Mouse (Mus musculus) regulatory T cell (primary cell): ENCODE results near the gene Exosc5.

Experiments used
- in situ Hi-C: fragments of 300-600 bp; cut with MboI, MseI; formaldehyde crosslinking; loops from one replicate; pipeline ENCODE4 v1.15.1; 2025; ENCODE audit warnings: high pct_unique_total_duplicates

The Exosc5 gene

GRCm38 (mm10) chr7:25658657-25659472, at the start of gene Exosc5, which contains the start of gene Bckdha:
Gene Exosc5 (plus strand): TSS chr7:25659164.
Gene Bckdha (minus strand): TSS chr7:25658981.
- in situ Hi-C loops = loop anchor here (5.0 kb wide), 1 partner anchor 37 kb away; no protein-coding TSS in a partner anchor

- in situ Hi-C loops = loop anchor here (10.0 kb wide), 1 partner anchor 405 kb away; no protein-coding TSS in a partner anchor
Measured at GRCm38 (mm10) chr7:25610056-25610455, 48.9 kb upstream of the Exosc5 start.

GRCm38 (mm10) chr7:25611501-25611900, 47.5 kb upstream of the Exosc5 start:
- in situ Hi-C loops = loop anchor here (10.0 kb wide), 1 partner anchor 407 kb away; no protein-coding TSS in a partner anchor

- in situ Hi-C loops = loop anchor here (10.0 kb wide), 1 partner anchor 409 kb away; no protein-coding TSS in a partner anchor
Measured at GRCm38 (mm10) chr7:25614086-25614485, 44.9 kb upstream of the Exosc5 start.

GRCm38 (mm10) chr7:25614831-25615705, 43.9 kb upstream of the Exosc5 start:
- in situ Hi-C loops = loop anchor here (10.0 kb wide), 1 partner anchor 410 kb away; no protein-coding TSS in a partner anchor

- in situ Hi-C loops = loop anchor here (10.0 kb wide), 1 partner anchor 411 kb away; no protein-coding TSS in a partner anchor
Measured at GRCm38 (mm10) chr7:25615706-25616011, 43.3 kb upstream of the Exosc5 start, which contains the start of gene Erich4. Gene Erich4 (minus strand): TSS chr7:25615892.

- in situ Hi-C loops = loop anchor here (10.0 kb wide), 1 partner anchor 413 kb away; no protein-coding TSS in a partner anchor
Measured at GRCm38 (mm10) chr7:25617376-25618160, 41.4 kb upstream of the Exosc5 start.

- in situ Hi-C loops = loop anchor here (10.0 kb wide), 1 partner anchor 414 kb away; no protein-coding TSS in a partner anchor
Measured at GRCm38 (mm10) chr7:25618865-25619721, 39.9 kb upstream of the Exosc5 start, which contains the start of gene Dmac2. Gene Dmac2 (plus strand): TSS chr7:25619414.

GRCm38 (mm10) chr7:25619722-25619991, 39.3 kb upstream of the Exosc5 start:
- in situ Hi-C loops = loop anchor here (10.0 kb wide), 1 partner anchor 415 kb away; no protein-coding TSS in a partner anchor

- in situ Hi-C loops = loop anchor here (5.0 kb wide), 1 partner anchor 37 kb away; the partner anchor contains the start of genes Bckdha and Exosc5
Measured at GRCm38 (mm10) chr7:25620101-25620500, 38.9 kb upstream of the Exosc5 start.

GRCm38 (mm10) chr7:25620751-25621150, 38.2 kb upstream of the Exosc5 start:
- in situ Hi-C loops = loop anchor here (5.0 kb wide), 1 partner anchor 37 kb away; the partner anchor contains the start of genes Bckdha and Exosc5

GRCm38 (mm10) chr7:25623857-25624370, 35.0 kb upstream of the Exosc5 start:
- in situ Hi-C loops = loop anchor here (5.0 kb wide), 1 partner anchor 33 kb away; the partner anchor contains the start of genes Bckdha and Exosc5

- in situ Hi-C loops = loop anchor here (5.0 kb wide), 1 partner anchor 32 kb away; the partner anchor contains the start of genes Bckdha and Exosc5
Measured at GRCm38 (mm10) chr7:25624851-25625250, 34.1 kb upstream of the Exosc5 start.

GRCm38 (mm10) chr7:25625594-25626250, 33.2 kb upstream of the Exosc5 start:
- in situ Hi-C loops = no loop called here

GRCm38 (mm10) chr7:25626509-25627430, 32.2 kb upstream of the Exosc5 start, which contains the start of gene B3gnt8:
Gene B3gnt8 (plus strand): TSS chr7:25626654.
- in situ Hi-C loops = no loop called here

- in situ Hi-C loops = no loop called here
Measured at GRCm38 (mm10) chr7:25627431-25628322, 31.3 kb upstream of the Exosc5 start.

GRCm38 (mm10) chr7:25628323-25628620, 30.7 kb upstream of the Exosc5 start:
- in situ Hi-C loops = no loop called here
